Mouse (Mus musculus) adrenal gland (tissue): ENCODE data around the gene Oip5.
"Not testable (repeated sequence)": the region's sequence is repeated elsewhere in the genome, so short reads cannot be mapped to it uniquely, and the experiment has no call there.

Experiments
- intact Hi-C: fragments of 180-260 bp; cut with DNase I; formaldehyde crosslinking; loops from one replicate; pipeline ENCODE4 v1.15.1; 2025
- long read RNA-seq, 2 experiments: library from polyadenylated mRNA; unstranded; transcript quantifications; one replicate each; pipeline ENCODE4 v2.0.0; 2020; ENCODE audit warnings: borderline replicate concordance in 1 of 2; ENCODE audit not compliant: insufficient replicate concordance in 1 of 2

Gene Oip5
- long read RNA-seq, experiment 1 = 0 reads
- long read RNA-seq, experiment 2 = 0 reads

DNA sequence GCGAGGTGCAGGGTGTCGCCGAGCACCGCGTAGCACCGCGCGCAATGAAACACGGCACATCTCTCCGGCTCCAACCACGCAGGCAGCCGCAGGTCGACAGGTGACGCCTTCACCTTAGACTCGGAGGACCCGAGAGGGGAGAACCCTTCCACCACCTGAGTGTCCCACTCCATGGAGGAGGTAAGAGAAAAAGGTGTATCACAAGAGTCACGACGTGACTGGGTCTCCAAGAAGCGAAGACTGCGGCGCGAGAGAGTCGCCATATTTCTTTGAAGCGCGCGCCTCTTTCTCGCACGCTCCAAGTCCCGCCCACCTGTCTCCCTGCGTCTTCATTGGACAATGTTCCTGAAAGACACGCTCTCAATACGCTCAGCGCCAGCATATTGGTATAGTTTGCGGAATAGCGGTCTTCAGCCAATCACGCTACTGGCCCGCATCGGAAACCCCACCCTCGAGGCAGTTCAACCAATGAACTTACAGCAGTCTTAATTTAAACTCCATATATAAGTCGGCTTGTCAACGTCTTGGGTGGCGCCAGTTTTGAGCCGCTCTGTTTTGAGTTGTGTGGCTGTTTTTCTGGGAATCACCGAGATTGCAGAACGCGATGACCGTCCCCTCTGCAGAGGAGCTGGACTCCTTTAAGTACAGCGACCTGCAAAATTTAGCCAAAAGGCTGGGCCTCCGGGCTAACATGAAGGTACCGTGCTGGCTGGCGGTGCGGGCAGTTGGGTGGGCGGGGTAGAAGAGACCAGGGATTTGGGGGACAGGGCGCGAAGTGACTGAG is at the start of gene Oip5, which contains the start of gene Nusap1:
Gene Oip5 (minus strand): TSS at position 271 of the 784 bp plus-strand sequence.
Gene Nusap1 (plus strand): TSS at position 100 of the 784 bp plus-strand sequence.
- intact Hi-C loops = loop anchor here (10.0 kb wide), 1 partner anchor 46 kb away; the partner anchor contains the start of gene Ndufaf1

DNA sequence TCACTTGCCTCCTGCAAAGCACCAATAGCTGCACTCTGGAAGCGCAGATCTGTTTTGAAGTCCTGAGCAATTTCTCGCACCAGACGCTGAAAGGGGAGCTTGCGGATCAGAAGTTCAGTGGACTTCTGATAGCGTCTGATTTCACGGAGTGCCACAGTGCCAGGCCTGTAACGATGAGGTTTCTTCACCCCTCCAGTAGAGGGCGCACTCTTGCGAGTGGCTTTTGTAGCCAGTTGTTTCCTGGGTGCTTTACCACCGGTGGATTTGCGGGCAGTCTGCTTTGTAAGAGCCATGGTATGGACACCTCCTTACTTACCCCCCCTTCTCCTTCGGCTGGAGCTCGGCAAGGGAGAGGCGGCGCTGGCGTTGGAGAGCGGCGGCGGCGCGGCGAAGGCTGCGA is 47.5 kb upstream of the Oip5 start:
- intact Hi-C loops = loop anchor here (10.0 kb wide), 1 partner anchor 51 kb away; the partner anchor contains the start of genes Nusap1 and Oip5

DNA sequence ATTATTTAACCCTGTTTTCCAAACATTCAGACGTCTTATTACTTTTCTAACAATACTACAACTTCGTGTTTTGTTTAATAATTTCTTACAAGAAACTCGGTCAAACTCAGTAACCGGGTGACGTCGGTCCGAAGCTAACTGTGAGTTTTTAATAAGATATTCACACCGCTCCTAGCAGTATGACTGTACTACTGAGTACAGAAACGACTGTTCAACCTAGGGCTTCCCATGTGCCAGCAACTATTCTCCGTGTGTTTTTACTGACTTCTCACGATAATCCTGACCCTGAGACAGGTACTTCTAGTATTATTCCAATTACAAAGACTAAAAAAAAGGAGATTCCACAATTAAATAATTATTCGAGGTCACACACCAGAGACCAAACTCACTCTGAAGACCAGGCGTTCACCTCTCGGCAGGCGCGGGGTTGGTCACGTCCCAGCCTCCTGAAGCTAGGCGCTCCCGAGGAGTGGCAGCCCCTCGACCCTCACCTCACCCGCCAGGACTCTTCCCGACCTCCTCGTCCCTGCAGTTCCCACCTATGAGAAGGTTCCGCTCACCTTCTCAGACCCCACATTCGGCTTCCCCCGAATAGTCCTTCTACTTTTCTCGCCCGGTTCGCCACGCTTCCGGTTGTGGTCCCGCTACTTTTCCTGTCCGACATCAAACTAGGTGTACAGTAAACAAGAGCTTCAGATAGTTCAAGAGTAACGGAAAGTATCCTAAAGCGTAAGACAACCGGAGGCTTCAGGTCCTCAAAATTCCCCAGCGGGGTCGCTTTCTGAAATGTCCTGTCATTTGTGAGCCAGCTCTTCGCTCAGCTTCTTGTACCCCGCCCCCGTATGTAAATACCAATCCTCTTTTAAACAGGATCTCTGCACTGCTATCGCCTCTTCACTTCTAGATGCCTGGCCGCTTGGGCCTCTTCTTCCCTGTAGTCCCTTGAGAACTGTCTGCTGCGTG is 44.2 kb upstream of the Oip5 start, which contains the start of gene Ndufaf1:
Gene Ndufaf1 (minus strand): TSS at position 608 of the 963 bp plus-strand sequence.
- intact Hi-C loops = loop anchor here (5.0 to 10.0 kb wide), 2 partner anchors 48 to 120 kb away; partner anchors contain the start of genes Nusap1 and Oip5

- intact Hi-C loops = no loop called here
These were observed 26.0 kb upstream of the Oip5 start for GRCm38 (mm10) chr2:119644254-119644653.

DNA sequence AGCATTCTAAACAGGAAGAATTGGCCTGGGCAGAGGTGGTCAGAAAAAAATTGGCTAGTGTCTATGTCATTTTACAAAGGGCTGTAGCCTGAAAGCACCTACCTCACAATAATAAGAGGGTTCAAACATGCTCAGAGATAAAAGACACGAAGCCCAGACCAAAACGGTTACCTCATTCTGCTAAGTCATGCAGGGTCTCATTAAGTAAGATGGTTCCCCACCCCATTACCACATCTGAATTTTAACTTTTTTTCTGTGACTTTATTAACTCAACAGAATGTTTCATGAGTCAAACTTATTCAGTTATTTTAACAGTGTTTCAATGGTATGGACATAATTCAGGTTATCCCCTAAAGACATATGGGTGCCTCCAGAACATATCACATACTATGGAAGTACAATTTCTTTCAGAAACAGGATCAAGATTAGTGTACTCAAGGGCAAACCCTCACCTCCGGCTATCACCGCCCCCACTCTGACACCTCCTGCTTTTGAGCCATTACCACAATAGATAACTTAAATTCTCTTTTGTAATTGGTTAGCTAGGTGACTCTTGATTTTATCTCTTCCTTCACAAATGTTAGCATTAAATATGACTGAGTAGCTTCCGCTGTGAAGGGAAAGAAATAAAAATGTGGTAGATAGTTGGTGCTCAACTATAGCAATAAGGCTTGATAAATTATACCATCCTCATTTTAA is 23.1 kb upstream of the Oip5 start:
- intact Hi-C loops = no loop called here

GRCm38 (mm10) chr2:119636781-119637180 is 18.5 kb upstream of the Oip5 start:
- intact Hi-C loops = no loop called here

DNA sequence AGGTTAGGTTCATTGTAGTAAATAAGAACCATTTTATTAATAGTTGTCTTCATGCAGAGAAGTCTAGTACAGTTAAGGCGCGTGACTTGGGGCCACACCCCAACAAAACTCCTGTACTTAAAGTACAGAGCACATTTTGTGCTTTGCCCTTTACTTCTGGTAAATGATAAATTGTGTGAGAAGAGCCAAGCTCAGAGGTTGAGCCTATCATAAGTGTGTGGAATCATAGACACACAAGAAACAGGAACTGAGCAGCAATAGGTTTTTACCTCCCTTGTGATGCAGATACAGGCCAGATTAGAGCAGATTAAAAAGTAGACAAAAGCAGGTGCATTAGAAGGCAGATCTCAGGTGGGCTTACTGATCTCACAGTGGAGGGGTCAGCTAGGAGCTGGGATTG is 3.0 kb upstream of the Oip5 start:
- intact Hi-C loops = no loop called here

GRCm38 (mm10) chr2:119619002-119619401 is 733 bp upstream of the Oip5 start:
- intact Hi-C loops = loop anchor here (10.0 kb wide), 1 partner anchor 46 kb away; the partner anchor contains the start of gene Ndufaf1

GRCm38 (mm10) chr2:119617841-119618198 is 449 bp downstream of the Oip5 start:
- intact Hi-C loops = loop anchor here (10.0 kb wide), 1 partner anchor 47 kb away; the partner anchor contains the start of gene Ndufaf1

DNA sequence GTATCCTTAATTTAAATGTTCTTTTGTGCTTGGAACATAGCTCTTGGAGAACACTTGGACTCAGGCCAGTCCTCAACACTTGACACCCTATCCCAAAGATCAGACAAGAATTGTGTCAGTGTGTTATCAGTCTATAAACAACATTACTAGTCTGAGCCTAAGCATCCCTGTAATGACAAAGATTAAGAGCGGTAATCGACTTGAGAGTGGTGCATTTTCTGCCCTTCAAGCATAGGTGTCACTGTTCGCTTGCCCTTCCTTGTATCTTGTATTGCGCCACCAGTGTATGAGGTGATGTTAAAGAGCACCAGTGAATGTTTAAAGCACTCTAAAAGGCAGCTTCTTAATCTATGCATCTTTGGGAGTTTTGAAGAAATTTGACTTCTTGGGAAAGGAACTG is 11.2 kb downstream of the Oip5 start:
- intact Hi-C loops = no loop called here

GRCm38 (mm10) chr2:119605361-119605973 is 12.8 kb downstream of the Oip5 start:
- intact Hi-C loops = no loop called here

DNA sequence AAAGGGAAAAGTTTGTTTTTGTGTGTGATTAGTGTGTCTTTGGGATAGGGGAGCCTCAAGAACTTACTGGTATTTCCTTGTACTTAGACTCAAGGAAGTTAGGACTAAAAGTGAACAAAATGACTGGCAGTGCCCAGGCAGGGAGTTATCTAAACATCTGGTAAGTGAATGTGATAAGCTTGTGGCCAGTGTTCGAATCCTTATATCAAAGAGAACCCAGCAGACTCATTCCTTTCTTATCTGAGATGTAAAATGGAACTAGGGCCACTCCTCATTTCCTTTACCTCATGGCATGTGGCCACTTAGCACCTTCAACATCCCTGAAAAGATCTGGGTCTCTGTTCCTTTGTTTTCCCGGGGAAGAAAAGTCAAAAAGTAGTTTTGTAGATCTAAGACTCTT is 14.4 kb downstream of the Oip5 start:
- intact Hi-C loops = no loop called here

DNA sequence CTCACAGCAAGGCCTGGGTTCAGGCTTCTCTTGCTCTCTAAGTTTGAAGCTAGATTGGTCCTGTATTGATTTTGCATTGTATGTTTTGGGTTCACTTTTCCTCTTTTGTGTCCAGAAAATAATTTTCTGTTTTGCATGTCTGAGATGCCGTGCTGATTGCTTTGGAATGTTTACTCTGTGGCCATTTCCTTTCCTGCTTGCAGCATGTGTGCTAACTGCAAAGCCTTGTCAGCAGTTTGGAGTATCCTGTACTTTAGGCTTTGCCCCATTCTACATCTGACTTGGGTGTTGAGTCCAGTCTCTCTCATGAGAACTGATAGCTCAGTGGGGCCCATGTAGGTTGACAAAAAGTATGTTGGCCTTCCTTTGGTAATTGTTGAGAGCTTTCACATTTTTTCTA is 15.8 kb downstream of the Oip5 start:
- intact Hi-C loops = no loop called here

DNA sequence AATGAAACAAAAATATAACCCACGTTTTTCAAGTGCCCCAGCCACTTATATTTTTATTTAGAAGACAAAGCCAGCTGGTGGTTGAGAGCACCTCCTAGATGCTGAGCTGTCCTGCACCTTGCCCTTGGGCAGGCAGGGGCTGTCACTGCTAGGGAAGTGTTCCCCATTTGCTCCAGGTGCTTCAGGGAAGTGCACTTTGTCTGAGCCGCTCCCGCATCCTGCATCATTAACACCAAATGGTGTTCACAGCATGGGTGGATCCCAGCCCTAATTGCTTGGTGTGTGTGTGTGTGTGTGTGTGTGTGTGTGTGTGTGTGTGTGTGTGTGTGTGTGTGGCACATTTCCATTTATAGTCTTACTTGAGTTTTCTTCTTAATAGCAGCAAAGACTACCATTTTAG is 16.7 kb downstream of the Oip5 start:
- intact Hi-C loops = not testable (repeated sequence)

DNA sequence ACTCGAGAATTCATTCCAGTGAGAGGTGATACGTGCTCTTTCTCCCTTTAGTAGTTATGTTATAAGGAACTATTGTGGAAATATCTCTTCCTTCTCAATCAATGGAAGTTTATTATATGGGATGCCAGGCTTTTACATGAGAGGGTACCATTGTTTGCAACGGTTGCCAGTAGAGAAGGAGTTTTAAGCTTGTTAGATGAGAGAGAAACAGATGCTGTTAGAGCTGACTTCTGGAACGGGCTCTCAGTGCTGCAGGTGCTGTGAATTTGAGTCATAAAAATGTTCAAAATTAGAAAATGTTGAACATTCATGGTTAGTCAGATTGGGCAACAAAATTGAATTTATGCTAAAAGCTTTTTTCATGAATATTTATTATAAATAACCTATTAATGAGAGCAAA is 17.2 kb downstream of the Oip5 start:
- intact Hi-C loops = no loop called here

DNA sequence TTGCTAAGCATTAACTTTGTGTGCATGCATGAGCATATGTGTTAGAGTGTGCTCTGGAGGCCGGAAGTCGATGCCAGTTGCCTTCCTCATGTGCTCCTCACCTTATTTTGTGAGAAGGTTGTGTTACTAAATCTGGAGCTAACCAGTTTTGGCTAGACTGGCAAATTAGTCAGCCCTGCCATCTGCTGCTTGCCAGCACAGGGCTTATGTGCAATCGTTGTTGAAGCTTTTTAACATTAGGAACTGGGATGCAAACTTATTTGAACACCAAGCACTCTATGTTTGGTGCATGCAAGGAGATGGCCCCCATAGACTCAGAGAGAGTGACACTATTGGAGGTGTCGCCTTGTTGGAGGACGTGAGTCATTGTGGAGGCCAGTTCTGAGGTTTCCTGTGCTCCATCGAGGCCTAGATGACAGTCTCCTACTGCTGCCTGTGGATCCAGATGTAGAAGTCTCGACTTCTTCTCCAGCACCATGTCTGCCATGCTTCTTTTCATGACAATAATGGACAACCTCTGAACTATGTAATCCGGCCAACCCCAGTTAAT is 21.4 kb downstream of the Oip5 start:
- intact Hi-C loops = no loop called here

GRCm38 (mm10) chr2:119595308-119595707 is 23.0 kb downstream of the Oip5 start:
- intact Hi-C loops = no loop called here

DNA sequence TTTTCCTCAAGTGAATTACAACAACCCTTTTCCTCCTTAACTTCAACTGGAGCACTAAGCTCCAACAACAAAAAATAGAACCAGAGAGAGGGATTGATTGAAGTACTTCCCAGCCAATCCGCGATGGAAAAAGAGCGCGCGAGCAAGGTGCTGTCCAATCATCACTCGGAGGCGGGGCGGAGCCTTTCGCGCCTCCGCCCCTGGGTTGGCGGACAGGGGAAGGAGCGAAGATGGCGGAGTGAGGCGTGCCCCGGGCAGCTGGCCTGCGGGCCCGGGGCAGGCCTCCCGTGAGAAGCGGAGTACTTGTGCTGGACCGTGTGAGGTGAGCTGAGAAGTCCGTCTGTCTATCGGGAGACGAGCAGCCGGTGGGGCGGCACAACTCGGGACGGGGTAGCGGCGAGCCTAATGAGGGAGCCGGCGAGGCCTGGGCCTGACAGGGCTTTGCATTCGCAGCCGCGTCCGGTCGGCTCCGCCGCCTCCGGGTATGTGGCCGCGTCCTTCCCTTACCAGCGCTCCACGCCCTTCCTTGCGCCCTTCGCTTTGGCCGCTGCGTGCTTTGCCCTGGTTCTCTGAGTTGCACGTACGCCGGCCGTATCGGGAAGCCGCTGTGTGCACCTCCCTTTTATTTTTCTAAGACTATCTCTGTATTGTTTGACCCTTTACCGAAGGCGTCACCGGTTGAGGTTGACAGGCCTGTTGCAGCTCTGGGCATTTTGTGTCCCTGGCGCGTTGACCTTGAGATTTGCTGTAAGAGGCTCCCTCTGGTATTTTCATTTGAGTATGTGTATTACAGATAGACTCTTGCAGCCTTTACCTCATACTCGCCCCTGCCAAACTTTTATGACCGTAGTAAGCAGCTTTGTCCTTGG is 23.9 kb downstream of the Oip5 start:
- intact Hi-C loops = no loop called here

DNA sequence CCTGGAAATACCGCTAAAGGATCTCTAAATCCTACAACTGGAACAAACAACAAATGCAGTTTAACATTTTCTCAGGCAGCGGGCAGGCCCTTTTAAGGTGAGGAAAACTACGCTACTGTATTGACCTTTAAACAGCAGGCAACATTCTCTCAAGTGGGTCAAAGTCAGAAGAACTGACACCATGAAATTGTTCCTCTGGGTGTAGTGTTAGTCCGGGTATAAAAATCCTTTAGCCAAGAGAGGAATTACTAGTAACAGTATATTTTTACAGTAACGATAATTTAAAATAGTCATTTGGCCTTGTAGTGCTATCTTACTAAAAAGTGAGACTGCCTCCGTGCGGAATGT is 24.5 kb downstream of the Oip5 start:
- intact Hi-C loops = no loop called here
